Mouse (Mus musculus): ENCODE measurements around the gene Golga3. TPM values are rescaled to one million over a fixed set of nuclear protein-coding genes. Genes with fewer than 3 reads are reported as not detected.

Golga3 gene
- 25.3 and 27.8 TPM in 2 replicates for polyA plus RNA-seq (2016; fragmentation: Nextera tagmentation; extraction: Ambion mirVana)

- peak; percentile 98 for ATAC-seq (ENCODE audit: low FRiP score, low read depth)
- peak within 1 kb of the TSS; percentile 86 for H3K4me2 ChIP-seq (replicated peaks)
- peak within 1 kb of the TSS; percentile 60 for H3K27ac ChIP-seq (replicated peaks)
- peaks cover 12% of the 10 kb centered on the region for H3K36me3 ChIP-seq
- peaks cover 13% of the 10 kb centered on the region for H3K4me1 ChIP-seq
- H3K9me3 ChIP-seq: no peaks in the 10 kb centered on the region
- WGBS: under 1% methylated on average over 41 of the region's 41 CpGs
- H3K27me3 ChIP-seq: no peaks in the 10 kb centered on the region
- peak within 1 kb of the TSS; percentile 86 for H3K9ac ChIP-seq (replicated peaks)
- peak within 1 kb of the TSS; percentile 83 for H3K4me3 ChIP-seq
Measured at GRCm38 (mm10) chr5:110176362-110177020, at the start of gene Golga3. TSS of gene Golga3 (plus strand) at chr5:110176701.

DNA sequence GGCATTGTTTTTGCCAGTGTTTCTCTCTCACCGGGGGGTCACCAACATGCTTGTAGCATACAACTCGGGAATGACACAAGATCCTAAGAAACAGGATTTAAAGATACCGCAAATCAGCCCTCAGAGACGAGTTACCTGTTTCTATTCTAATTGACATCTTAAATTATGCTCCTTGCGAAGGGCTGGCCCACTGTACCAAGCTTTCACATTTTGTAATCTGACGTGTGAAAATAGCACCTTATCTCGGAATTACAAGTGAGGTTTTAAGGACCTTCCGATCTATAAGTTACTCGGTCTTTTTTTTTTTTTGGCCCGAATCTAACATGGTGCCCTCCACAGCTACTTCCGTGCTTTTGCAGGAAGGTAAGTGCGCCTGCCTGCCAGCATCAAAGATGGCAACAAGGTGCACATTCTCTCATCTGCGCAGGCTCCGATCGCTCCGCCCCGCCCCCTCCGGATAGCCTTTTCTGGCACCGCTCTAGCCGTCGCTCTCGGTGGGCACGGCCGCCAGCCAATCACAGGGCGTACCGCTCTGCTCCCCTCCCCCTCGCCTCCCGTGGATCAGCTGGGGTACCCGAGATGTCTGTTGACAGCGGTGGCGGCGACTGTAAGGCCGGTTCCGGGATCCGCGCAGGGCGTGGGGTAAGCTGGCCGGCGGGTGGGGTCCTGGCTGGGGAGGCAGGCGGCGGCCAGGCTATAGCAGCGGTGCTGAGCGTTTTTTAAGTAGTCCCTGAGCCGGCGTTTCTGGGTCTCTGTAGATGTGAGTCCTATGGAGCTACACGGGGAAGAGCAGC is 41.0 kb upstream of the Golga3 start, which contains the start of gene Chfr:
Gene Chfr, plus strand, starts transcription at position 550 of the 794 bp plus-strand sequence.
- ATAC-seq (ENCODE audit: low FRiP score, low read depth): peak; percentile 99
- peak within 1 kb of the TSS; percentile 81 for H3K4me3 ChIP-seq
- 4% methylated on average over 46 of the region's 46 CpGs for WGBS
- peak within 1 kb of the TSS; percentile 71 for H3K27ac ChIP-seq (replicated peaks)
- H3K4me2 ChIP-seq (replicated peaks): peak within 1 kb of the TSS; percentile 79
- H3K9ac ChIP-seq (replicated peaks): peak within 1 kb of the TSS; percentile 79
- H3K4me1 ChIP-seq: peaks cover 5% of the 10 kb centered on the region; the same call in 1 of the 2 replicates
- H3K36me3 ChIP-seq: peaks cover 13% of the 10 kb centered on the region
- H3K9me3 ChIP-seq: peaks cover 3% of the 10 kb centered on the region; the same call in 1 of the 2 replicates
- H3K27me3 ChIP-seq: no peaks in the 10 kb centered on the region

DNA sequence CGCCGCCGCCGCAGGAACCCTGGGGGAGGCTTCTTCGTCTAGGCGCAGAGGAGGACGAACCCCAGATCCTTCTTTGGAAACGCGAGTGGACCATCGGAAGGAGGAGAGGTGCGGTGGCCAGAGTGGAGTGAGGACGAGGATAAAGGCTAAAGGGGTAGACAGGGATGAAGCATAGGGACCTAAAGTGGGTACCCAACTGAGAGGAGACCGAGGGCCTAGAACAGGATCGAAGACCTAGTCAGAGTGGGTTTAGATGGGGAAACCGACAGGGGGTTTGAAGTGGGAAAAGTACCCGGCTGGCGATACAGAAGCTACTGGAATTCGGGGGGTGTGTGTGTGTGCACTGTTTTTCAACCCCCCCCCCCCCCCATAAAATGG is 40.4 kb upstream of the Golga3 start:
- no peaks in the 10 kb centered on the region for H3K27me3 ChIP-seq
- H3K4me1 ChIP-seq: peaks cover 5% of the 10 kb centered on the region; the same call in 1 of the 2 replicates
- peak overlapping the region; percentile 81 for H3K4me3 ChIP-seq
- peak overlapping the region; percentile 71 for H3K27ac ChIP-seq (replicated peaks)
- peaks cover 3% of the 10 kb centered on the region; the same call in 1 of the 2 replicates for H3K9me3 ChIP-seq
- H3K9ac ChIP-seq (replicated peaks): peak overlapping the region; percentile 79
- H3K36me3 ChIP-seq: peaks cover 12% of the 10 kb centered on the region
- WGBS: 5% methylated on average over 18 of the region's 18 CpGs
- peak overlapping the region; percentile 79 for H3K4me2 ChIP-seq (replicated peaks)
- ATAC-seq (ENCODE audit: low FRiP score, low read depth): no peak; the same call in 1 of the 2 replicates

DNA sequence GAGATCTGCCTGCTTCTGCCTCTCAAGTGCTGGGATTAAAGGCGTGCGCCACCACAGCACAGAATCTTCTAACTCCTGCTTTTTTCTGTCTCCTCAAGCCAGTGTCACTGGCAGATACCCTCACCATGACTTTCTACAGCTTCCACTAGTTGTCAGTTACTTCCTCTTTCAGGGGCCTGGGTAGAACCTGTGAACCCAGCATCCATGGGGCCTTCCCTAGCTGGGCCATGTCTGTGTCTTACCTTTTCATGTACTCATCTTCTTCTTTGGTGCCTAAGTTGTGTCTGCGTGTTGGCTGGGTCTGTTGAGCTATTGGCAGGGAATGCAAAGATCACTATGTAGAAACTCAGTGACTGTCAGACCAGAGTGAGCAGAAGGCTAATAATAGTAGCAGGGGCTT is 38.7 kb upstream of the Golga3 start:
- Histone ChIP-seq H3K36me3 (peaks cover 24% of the 10 kb centered on the region), H3K27ac (replicated peaks) (no peak overlapping the region), H3K9ac (replicated peaks) (no peak overlapping the region), H3K4me3 (no peak overlapping the region), H3K4me1 (peaks cover 5% of the 10 kb centered on the region; the same call in 1 of the 2 replicates), H3K27me3 (no peaks in the 10 kb centered on the region), H3K4me2 (replicated peaks) (no peak overlapping the region), H3K9me3 (no peaks in the 10 kb centered on the region)
- WGBS: 97% methylated on average over 3 of the region's 3 CpGs
- no peak for ATAC-seq (ENCODE audit: low FRiP score, low read depth)

DNA sequence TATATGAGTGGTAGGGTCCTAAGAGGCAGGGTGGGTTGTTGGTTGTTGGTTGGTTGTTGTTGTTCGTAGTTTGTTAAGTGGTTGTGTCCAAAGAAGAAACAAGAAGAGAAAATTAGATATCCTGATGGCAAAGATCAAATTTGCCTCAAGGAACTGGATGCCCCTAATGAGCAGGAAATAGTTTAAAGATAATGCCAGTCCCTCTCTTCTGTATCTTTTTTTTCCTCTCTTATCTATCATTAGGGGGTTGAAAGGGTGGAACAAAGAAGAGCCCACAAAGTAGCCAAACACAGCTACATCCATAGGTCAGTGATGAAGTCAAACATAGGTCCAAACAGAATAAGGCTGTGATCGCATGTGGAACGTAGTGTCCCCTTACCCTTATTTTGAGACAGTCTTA is 37.2 kb upstream of the Golga3 start:
- no peak for ATAC-seq (ENCODE audit: low FRiP score, low read depth)
- Histone ChIP-seq H3K4me1 (peaks cover 5% of the 10 kb centered on the region; the same call in 1 of the 2 replicates), H3K36me3 (peaks cover 37% of the 10 kb centered on the region), H3K4me2 (replicated peaks) (no peak overlapping the region), H3K9ac (replicated peaks) (no peak overlapping the region), H3K9me3 (no peaks in the 10 kb centered on the region), H3K27me3 (no peaks in the 10 kb centered on the region), H3K27ac (replicated peaks) (no peak overlapping the region), H3K4me3 (no peak overlapping the region)
- WGBS: 91% methylated on average over 3 of the region's 3 CpGs

DNA sequence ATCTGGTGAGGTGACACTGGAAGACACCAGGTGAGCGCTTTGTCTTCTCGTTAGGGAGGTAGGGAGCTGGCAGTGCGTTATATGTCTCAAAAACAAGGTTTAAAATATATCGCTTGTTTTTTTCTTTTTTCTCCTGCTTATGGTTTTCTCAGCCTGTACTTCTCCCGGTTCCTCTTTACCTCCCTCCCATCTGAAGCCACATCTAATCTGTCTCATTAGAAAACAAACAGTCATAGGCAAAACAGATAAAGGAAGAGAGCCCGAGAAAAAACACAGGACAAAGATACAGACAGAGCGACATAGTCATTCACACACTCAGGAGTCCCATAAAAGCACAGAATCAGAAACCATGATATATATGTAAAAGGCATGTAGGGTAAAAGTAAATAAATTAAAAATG is 36.1 kb upstream of the Golga3 start:
- H3K36me3 ChIP-seq: peaks cover 47% of the 10 kb centered on the region
- H3K27me3 ChIP-seq: no peaks in the 10 kb centered on the region
- 93% methylated on average over 7 of the region's 7 CpGs for WGBS
- H3K9me3 ChIP-seq: no peaks in the 10 kb centered on the region
- H3K9ac ChIP-seq (replicated peaks): no peak overlapping the region
- ATAC-seq (ENCODE audit: low FRiP score, low read depth): no peak
- H3K27ac ChIP-seq (replicated peaks): no peak overlapping the region
- no peak overlapping the region for H3K4me3 ChIP-seq
- peaks cover 5% of the 10 kb centered on the region; the same call in 1 of the 2 replicates for H3K4me1 ChIP-seq
- H3K4me2 ChIP-seq (replicated peaks): no peak overlapping the region

GRCm38 (mm10) chr5:110142309-110142708 is 34.2 kb upstream of the Golga3 start:
- Histone ChIP-seq H3K27me3 (no peaks in the 10 kb centered on the region), H3K4me1 (no peaks in the 10 kb centered on the region), H3K4me2 (replicated peaks) (no peak overlapping the region), H3K36me3 (peaks cover 63% of the 10 kb centered on the region), H3K9me3 (no peaks in the 10 kb centered on the region), H3K9ac (replicated peaks) (no peak overlapping the region), H3K27ac (replicated peaks) (no peak overlapping the region), H3K4me3 (no peak overlapping the region)
- 93% methylated on average over 2 of the region's 2 CpGs for WGBS
- ATAC-seq (ENCODE audit: low FRiP score, low read depth): no peak

GRCm38 (mm10) chr5:110143007-110143406 is 33.5 kb upstream of the Golga3 start:
- Histone ChIP-seq H3K27ac (replicated peaks) (no peak overlapping the region), H3K27me3 (no peaks in the 10 kb centered on the region), H3K9me3 (no peaks in the 10 kb centered on the region), H3K4me2 (replicated peaks) (no peak overlapping the region), H3K9ac (replicated peaks) (no peak overlapping the region), H3K4me1 (no peaks in the 10 kb centered on the region), H3K4me3 (no peak overlapping the region), H3K36me3 (peaks cover 70% of the 10 kb centered on the region)
- 87% methylated on average over 5 of the region's 5 CpGs for WGBS
- ATAC-seq (ENCODE audit: low FRiP score, low read depth): no peak

- peaks cover 63% of the 10 kb centered on the region for H3K36me3 ChIP-seq
- 98% methylated on average over 4 of the region's 4 CpGs for WGBS
- no peaks in the 10 kb centered on the region for H3K4me1 ChIP-seq
- H3K27ac ChIP-seq (replicated peaks): no peak overlapping the region
- H3K4me2 ChIP-seq (replicated peaks): no peak overlapping the region
- no peaks in the 10 kb centered on the region for H3K9me3 ChIP-seq
- no peak overlapping the region for H3K9ac ChIP-seq (replicated peaks)
- H3K27me3 ChIP-seq: no peaks in the 10 kb centered on the region
- H3K4me3 ChIP-seq: no peak overlapping the region
- no peak for ATAC-seq (ENCODE audit: low FRiP score, low read depth)
Measured at GRCm38 (mm10) chr5:110169374-110169773, 7.1 kb upstream of the Golga3 start.

GRCm38 (mm10) chr5:110177021-110177420 is 520 bp downstream of the Golga3 start:
- H3K9me3 ChIP-seq: no peaks in the 10 kb centered on the region
- no peaks in the 10 kb centered on the region for H3K27me3 ChIP-seq
- H3K27ac ChIP-seq (replicated peaks): peak overlapping the region; percentile 60; the same call in 1 of the 2 replicates
- H3K4me1 ChIP-seq: peaks cover 13% of the 10 kb centered on the region
- WGBS: 6% methylated on average over 19 of the region's 19 CpGs
- H3K36me3 ChIP-seq: peaks cover 8% of the 10 kb centered on the region
- ATAC-seq (ENCODE audit: low FRiP score, low read depth): peak; percentile 25
- H3K4me2 ChIP-seq (replicated peaks): peak overlapping the region; percentile 86
- peak overlapping the region; percentile 83 for H3K4me3 ChIP-seq
- H3K9ac ChIP-seq (replicated peaks): peak overlapping the region; percentile 86

- Histone ChIP-seq H3K9ac (replicated peaks) (no peak overlapping the region), H3K27me3 (no peaks in the 10 kb centered on the region), H3K4me1 (peaks cover 13% of the 10 kb centered on the region), H3K9me3 (no peaks in the 10 kb centered on the region), H3K27ac (replicated peaks) (no peak overlapping the region), H3K4me2 (replicated peaks) (no peak overlapping the region), H3K4me3 (no peak overlapping the region), H3K36me3 (no peaks in the 10 kb centered on the region; the same call in 1 of the 2 replicates)
- ATAC-seq (ENCODE audit: low FRiP score, low read depth): no peak
- WGBS: 93% methylated on average over 2 of the region's 2 CpGs
Measured at GRCm38 (mm10) chr5:110178628-110179027, 2.1 kb downstream of the Golga3 start.

DNA sequence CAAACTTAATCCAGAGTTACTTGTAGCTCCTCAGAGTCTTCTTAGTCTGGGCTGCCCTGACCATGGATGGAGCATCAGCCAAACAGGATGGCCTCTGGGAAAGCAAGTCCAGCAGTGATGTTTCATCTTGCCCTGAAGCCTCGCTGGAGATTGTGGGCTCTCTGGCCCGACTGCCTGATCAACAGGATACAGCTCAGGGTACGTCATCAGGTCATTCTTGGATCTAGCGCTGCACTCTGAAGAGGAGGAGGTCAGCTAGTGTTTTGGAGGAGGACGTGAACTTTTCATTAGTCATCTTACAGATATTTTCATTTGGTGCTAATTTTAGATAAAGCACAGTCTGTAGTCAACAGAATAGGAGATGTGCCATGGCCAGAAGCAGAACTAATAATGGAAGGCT is 5.2 kb downstream of the Golga3 start:
- no peaks in the 10 kb centered on the region for H3K9me3 ChIP-seq
- WGBS: 93% methylated on average over 5 of the region's 5 CpGs
- H3K27me3 ChIP-seq: no peaks in the 10 kb centered on the region
- ATAC-seq (ENCODE audit: low FRiP score, low read depth): no peak
- no peak overlapping the region for H3K27ac ChIP-seq (replicated peaks)
- H3K4me2 ChIP-seq (replicated peaks): no peak overlapping the region
- no peak overlapping the region for H3K4me3 ChIP-seq
- peaks cover 10% of the 10 kb centered on the region for H3K4me1 ChIP-seq
- H3K9ac ChIP-seq (replicated peaks): no peak overlapping the region
- H3K36me3 ChIP-seq: peaks cover 23% of the 10 kb centered on the region
